Mouse (Mus musculus): ENCODE measurements around the gene Ninl.
A peak's percentile ranks its signal among the peaks of the same experiment; 100 is the strongest.

Gene Ninl

GRCm38 (mm10) chr2:150997618-150998017 is 41.6 kb downstream of the Ninl start:
- DNase-seq (ENCODE audit: low spot score): no peak

GRCm38 (mm10) chr2:150995324-150995723 is 43.9 kb downstream of the Ninl start:
- no peak for DNase-seq (ENCODE audit: low spot score)

- DNase-seq (ENCODE audit: low spot score): no peak
These were observed 48.1 kb downstream of the Ninl start for GRCm38 (mm10) chr2:150991050-150991449.

GRCm38 (mm10) chr2:150990506-150990905 is 48.7 kb downstream of the Ninl start:
- DNase-seq (ENCODE audit: low spot score): peak; percentile 23

- DNase-seq (ENCODE audit: low spot score): no peak
These were observed 53.8 kb downstream of the Ninl start for GRCm38 (mm10) chr2:150985359-150985758.

- no peak for DNase-seq (ENCODE audit: low spot score)
These were observed 57.1 kb downstream of the Ninl start for GRCm38 (mm10) chr2:150982051-150982450.

GRCm38 (mm10) chr2:150981524-150981923 is 57.7 kb downstream of the Ninl start:
- no peak for DNase-seq (ENCODE audit: low spot score)

- DNase-seq (ENCODE audit: low spot score): no peak
These were observed 59.1 kb downstream of the Ninl start for GRCm38 (mm10) chr2:150979861-150980620.

GRCm38 (mm10) chr2:150978791-150979190 is 60.4 kb downstream of the Ninl start:
- DNase-seq (ENCODE audit: low spot score): no peak

- DNase-seq (ENCODE audit: low spot score): no peak
These were observed 61.5 kb downstream of the Ninl start for GRCm38 (mm10) chr2:150977676-150978075.

GRCm38 (mm10) chr2:150976871-150977270 is 62.3 kb downstream of the Ninl start:
- DNase-seq (ENCODE audit: low spot score): no peak

- DNase-seq (ENCODE audit: low spot score): no peak
These were observed 65.6 kb downstream of the Ninl start for GRCm38 (mm10) chr2:150973401-150974115.

GRCm38 (mm10) chr2:150972681-150973080 is 66.5 kb downstream of the Ninl start:
- no peak for DNase-seq (ENCODE audit: low spot score)

GRCm38 (mm10) chr2:150971856-150972255 is 67.3 kb downstream of the Ninl start:
- DNase-seq (ENCODE audit: low spot score): no peak

GRCm38 (mm10) chr2:150969231-150969630 is 70.0 kb downstream of the Ninl start:
- DNase-seq (ENCODE audit: low spot score): no peak

- no peak for DNase-seq (ENCODE audit: low spot score)
These were observed 71.7 kb downstream of the Ninl start for GRCm38 (mm10) chr2:150967491-150967890.

GRCm38 (mm10) chr2:150965951-150966350 is 73.2 kb downstream of the Ninl start:
- DNase-seq (ENCODE audit: low spot score): no peak

- no peak for DNase-seq (ENCODE audit: low spot score)
These were observed 74.5 kb downstream of the Ninl start for GRCm38 (mm10) chr2:150964641-150965040.

GRCm38 (mm10) chr2:150963246-150963645 is 75.9 kb downstream of the Ninl start:
- DNase-seq (ENCODE audit: low spot score): no peak

GRCm38 (mm10) chr2:150959521-150959920 is 79.7 kb downstream of the Ninl start:
- DNase-seq (ENCODE audit: low spot score): no peak

GRCm38 (mm10) chr2:150955859-150956258 is 83.3 kb downstream of the Ninl start:
- DNase-seq (ENCODE audit: low spot score): no peak

- DNase-seq (ENCODE audit: low spot score): no peak
These were observed 88.0 kb downstream of the Ninl start for GRCm38 (mm10) chr2:150951201-150951600.

- no peak for DNase-seq (ENCODE audit: low spot score)
These were observed 89.1 kb downstream of the Ninl start for GRCm38 (mm10) chr2:150950056-150950455.
